Mouse (Mus musculus): ENCODE measurements around the gene Usp29.

The Usp29 gene

GRCm38 (mm10) chr7:6730241-6730640 lies at the start of gene Usp29, which contains the start of gene Peg3:
Gene Usp29 (plus strand): TSS chr7:6730578.
Gene Peg3 (minus strand): TSS chr7:6730431.
- DNase-seq, result peak; percentile 96

- no peak for DNase-seq
These were observed 44.9 kb upstream of the Usp29 start for GRCm38 (mm10) chr7:6685511-6685910.

DNA sequence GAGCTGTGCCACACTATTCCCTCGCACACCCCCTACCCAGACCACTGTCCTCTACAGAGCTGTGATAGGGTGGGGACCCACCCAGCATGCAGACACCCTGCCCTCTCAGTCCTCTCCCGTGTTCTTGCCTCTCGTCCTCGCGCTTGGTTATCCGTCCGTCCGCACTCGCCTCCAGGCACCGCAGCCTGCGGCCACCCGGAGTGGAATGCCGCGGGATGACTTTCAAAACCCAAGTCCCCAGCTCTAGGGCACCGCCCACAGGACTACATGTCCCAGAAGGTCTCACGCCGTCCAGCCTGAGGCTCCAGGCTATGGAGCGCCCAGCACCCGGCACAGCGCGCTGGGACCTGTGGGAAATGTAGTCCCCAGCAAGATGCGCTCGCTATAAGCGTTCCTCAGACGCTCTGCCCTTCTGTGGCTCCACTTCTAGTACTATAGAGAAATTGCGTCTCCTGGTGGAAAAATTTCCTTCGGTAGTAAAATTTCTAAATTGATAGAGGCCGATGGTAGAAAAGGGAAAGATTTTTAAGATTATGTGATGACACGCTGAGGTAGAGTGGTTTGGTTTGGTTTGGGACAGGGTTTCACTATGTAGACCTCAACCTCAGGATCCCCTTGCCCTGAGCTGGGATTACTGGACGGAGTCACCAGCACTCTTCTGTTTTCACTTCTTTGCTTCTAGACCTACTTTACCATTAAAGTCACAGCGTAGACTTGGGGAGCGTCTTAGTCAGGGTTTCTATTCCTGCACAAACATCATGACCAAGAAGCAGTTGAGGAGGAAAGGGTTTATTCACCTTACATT lies 33.9 kb upstream of the Usp29 start, which contains the start of gene Zim1:
Gene Zim1 (minus strand): TSS at position 210 of the 805 bp plus-strand sequence.
- DNase-seq, result peak; percentile 80

DNA sequence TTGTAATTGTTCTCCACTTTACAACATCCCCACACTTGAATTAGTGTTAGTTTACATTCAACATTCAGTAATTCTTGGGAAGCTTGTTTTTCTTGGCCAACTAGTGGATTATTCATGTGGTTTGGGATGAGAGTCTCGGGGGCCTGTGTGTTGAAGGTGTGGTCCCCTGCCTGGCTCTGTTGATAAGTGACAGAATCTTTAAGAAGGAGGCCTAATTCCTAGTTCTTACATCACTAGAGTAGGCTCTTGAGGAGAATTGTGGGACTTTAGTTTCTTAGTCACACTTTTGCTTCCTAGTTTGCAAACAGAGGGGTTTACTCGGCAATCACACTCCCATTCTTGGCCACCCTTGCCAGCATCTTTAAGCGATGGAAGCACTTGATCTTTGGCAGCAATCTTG lies 31.1 kb upstream of the Usp29 start:
- DNase-seq, result no peak

- no peak for DNase-seq
These were observed 22.9 kb upstream of the Usp29 start for GRCm38 (mm10) chr7:6707416-6708015.

- DNase-seq, result no peak
These were observed 21.8 kb upstream of the Usp29 start for GRCm38 (mm10) chr7:6708451-6709180.

- DNase-seq, result no peak
These were observed 21.0 kb upstream of the Usp29 start for GRCm38 (mm10) chr7:6709396-6709795.

DNA sequence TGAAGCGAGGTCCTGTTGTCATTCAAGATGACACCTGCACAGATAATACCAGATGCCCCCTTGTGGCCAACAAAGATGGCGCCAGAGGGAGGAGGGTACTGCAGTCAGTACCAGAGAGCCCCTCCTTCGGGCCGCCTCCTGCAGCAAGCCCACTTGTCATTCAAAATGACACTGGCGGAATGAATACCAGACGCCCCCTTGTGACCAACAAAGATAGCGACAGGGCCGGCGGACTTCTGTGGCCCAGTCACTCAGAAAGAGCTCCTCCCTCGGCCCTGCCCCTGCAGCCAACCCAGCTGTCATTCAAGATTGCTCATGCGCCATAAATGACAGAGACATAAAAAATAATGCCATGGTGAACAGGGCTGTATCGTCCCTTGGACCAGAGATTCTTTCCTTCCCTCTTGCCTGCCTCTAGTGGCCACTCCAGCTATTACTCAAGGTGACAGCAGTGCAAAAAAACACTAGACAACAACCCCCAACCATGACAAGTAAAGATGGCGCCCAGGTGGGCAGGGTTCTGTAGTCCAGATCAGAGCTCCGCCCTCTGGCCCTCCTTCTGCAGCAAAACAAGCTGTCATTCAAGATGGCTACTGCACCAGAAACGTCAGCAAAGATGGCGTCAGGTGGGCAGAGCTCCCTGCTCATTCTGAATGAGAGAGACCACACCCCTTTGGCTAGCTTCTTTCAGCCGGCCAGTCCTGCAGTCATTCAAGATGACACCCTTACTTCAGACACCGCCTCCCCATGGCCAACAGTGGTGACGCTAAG lies 2.8 kb upstream of the Usp29 start:
- peak; percentile 96 for DNase-seq

DNA sequence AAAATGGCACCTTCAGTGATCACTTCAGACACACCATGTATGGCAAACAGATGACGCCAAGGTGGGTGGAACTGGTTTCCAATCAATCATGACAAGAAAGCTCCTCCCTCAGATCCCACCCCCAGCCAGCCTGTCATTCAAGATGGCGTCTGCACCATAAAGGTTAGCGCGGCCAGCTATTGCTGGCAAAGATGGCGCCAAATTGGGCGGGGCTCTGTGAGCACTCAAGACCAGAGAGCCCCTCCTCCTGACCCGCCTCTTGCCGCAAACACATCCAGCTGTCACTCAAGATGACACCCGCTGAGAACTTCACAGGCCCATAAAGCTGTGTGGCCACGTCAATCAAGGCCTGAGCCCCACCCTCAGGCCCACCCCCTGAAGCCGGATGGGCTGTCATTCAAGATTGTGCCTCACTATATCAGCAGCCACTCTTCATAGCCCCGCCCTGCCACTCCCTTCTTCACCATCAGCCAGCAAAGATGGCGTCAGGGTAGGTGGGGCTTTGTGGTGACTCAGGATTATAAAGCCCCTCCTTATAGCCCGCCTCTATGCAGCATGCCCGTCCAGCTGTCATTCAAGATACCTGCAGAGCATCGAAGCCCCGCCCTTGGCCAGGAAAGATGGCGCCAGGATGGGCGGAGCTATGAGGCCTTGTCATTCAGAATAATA lies 2.0 kb upstream of the Usp29 start:
- peak; percentile 99 for DNase-seq

DNA sequence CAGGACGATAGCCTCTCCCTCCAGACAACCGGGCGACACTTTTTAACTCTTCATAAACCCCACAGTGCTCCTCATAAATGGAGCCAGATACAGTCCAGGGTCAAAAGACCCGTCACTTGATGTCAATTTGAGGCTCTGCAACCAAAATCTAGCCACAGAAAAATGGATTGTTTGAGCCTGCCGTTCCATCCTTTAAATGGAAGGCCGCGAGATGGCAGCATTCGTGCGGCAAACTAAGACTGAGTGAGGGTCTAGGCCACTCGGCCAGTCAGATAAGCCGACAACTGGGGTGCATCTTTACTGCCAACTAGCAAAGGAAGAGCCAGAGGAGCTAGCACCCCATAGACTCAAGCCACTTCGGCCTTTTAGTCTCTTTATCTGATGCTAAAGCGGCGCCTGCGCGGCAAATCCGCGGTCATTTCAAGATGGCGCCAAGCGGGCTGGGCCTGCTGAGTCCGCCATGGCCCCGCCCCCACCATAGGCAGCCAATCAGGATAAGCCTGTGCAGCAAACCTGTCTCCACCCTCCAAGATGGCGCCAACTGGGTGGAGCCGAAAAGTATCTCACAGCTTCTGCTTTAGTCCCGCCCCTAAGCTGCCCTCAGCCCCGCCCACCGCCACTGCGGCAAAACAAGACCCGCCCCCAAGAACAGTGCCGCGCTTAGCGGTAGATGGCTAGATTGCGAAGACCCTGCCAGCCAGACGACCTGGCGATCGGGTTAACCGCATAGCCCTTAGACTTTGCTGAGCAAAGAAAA lies 1.1 kb upstream of the Usp29 start:
- peak; percentile 98 for DNase-seq

- DNase-seq, result peak; percentile 43
These were observed 423 bp downstream of the Usp29 start for GRCm38 (mm10) chr7:6730801-6731200.

DNA sequence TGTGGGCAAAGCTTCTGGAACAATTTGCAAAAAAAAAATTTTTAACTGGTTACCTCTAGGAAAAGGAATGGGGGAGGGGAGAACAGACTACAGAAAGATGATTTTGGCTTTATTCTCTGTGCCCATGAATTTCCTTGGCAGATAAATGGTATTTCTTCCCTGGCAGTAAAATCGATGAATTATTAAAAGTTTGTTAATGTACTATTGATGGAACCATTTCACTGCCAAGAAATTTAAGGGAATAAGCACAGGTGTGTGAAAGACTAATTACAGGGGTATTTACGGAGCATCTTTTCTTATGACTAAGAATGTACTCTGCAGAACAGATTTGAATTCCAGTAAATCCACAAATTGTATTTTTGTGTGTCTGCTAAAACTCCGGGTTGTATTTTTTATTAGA lies 995 bp downstream of the Usp29 start:
- DNase-seq, result no peak

- no peak for DNase-seq
These were observed 1.6 kb downstream of the Usp29 start for GRCm38 (mm10) chr7:6731930-6732329.

DNA sequence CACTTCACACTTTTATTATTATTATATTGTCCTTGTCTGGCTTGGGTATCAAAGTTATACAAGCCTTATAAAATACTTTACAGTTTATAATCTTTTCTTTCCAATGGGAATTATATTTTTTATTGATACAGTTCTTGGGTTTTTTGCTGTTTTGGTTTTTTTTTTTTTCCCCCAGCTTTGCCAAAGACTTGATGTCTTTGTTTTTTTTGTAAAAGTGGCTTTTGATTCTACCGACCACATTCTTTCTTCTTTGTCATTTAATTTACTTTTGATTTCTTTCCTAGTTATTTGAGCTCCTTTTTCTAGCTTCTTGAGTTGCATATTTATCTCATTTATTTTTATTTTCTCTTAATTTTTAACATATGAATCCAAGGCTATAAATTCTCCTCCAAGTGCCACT lies 5.7 kb downstream of the Usp29 start:
- DNase-seq, result no peak

DNA sequence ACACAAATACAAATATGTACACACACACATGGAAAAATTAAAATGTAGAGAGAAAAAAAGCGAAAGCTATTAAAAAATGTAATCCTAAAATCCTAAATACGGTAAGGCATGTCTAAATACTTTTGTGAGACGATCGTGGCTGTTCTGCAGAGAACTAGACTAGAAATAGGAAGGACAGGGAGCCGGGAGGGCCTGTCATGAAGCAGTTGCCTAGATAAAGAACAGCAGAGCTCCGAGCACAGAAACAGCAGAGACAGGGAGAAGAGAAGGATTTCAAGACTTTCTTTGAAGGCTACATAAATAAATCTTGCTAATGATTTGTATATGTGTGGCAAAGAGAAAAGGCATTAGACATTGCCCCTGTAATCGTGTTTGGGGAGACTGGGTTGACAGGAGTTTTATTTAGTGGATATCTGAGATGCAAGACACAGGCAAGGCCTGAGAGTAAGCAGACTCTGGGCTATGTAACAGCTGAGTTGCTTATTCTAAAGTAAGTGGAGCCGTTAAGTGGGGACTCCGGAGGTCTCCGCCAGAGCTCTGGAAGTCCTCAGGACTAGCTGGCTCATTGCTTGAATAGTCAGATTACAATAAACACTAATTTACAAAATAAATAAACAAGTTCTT lies 14.0 kb downstream of the Usp29 start:
- DNase-seq, result no peak

DNA sequence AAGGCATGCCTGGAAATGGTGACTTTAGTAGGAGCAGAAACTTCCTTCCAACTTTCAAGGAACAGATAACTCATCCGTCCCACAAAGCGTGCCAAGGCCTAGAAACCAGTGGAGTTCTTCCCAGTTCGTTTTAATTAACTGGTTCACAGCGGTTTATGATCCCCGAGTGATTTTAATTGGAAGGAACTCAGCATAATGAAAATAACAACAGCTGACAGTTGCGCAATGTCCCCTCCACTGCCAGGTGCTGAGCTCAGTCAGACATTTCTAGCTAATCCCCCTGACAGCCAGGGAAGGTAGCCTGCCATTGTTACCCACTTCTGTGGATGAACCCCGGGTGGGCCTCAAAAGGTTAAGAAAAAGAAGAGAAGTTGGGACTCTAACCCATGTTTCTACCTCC lies 18.8 kb downstream of the Usp29 start:
- no peak for DNase-seq

DNA sequence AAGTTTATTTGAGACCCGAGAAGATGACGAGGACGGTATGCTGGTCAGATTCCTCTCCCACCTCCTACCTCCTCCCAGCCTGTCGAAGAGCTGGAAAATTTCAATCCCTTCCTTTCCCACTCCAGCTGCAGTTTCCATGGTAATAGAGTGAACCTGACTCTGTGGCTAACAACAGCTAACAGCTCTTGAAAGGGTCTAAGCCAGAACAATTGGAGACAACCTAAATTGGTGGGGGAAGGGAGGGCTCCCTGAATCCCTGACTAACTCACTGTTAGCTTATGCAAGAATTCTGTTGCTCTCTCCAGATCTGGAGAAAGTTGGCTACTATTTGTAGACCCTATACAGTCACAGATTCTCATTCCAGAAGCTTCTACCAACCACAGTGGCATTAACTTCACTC lies 23.1 kb downstream of the Usp29 start:
- DNase-seq, result no peak

GRCm38 (mm10) chr7:6756777-6757291 lies 26.5 kb downstream of the Usp29 start:
- DNase-seq, result no peak

- DNase-seq, result no peak
These were observed 29.3 kb downstream of the Usp29 start for GRCm38 (mm10) chr7:6759698-6760097.

GRCm38 (mm10) chr7:6760170-6760569 lies 29.8 kb downstream of the Usp29 start:
- no peak for DNase-seq

DNA sequence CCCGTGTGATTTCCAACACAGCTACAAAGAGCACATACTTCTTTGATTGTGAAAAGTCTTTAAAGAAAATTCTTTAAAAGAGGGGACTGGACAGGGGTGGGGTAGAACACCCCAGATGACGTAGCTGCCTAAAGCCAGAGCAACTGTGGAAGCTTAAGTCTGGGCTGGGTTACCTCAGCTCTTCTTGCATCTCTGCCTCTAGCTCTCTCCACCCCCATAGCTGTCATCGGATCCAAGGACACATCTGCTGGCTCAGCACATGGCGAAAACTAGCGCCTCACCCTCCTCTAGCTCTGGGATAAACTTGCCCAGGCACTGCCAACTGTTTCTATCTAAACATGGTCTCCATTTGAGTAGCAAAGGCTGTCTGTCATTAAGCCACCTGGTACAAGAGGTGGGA lies 34.9 kb downstream of the Usp29 start:
- DNase-seq, result no peak
